Mouse (Mus musculus): ENCODE measurements around the gene Hgfac.

DNA sequence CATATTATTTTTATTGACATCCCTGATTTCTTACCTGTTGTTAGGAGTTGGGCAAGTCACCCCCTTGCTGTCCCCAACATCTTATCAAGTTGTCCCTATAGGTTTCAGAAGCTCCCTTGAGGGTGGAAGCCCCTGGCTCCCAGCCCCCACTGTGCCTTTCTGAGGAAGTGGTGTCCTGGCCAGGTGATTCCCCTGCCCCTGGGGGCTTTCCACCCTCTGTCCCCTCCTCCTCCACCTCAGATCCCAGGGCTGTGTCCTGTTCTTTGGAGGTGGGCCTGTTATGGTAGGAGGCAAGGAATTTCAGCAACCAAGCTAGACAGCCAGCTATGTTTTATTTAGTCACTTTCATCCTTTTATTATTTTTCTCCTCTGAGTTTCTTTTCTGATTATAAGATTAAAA is 41.0 kb upstream of the Hgfac start:
- TF ChIP-seq CTCF (IDR thresholded peaks at IDR 0.05; ENCODE audit: low read depth): no peak
- no peak for TF ChIP-seq EP300 (IDR thresholded peaks at IDR 0.05; ENCODE audit: low read depth)
